Mouse (Mus musculus) thymus, adult 2 months (tissue): Measurements from ENCODE around the gene Lbx2.

ENCODE experiments used
- CTCF ChIP-seq: fragments of 200-500 bp; IDR thresholded peaks from 2 replicates; pipeline ENCODE4 v1.5.1; 2012; ENCODE audit warnings: mild to moderate bottlenecking, control low read depth, low read length, moderate library complexity, borderline replicate concordance; ENCODE audit not compliant: control insufficient read depth, poor library complexity, insufficient read depth; ENCODE audit errors: extremely low read depth
- POLR2A ChIP-seq: fragments of 200-500 bp; IDR thresholded peaks from 2 replicates; pipeline ENCODE4 v1.6.1; 2012; ENCODE audit warnings: mild to moderate bottlenecking, low read length, control low read depth, moderate library complexity; ENCODE audit not compliant: control insufficient read depth, poor library complexity, insufficient read depth; ENCODE audit errors: extremely low read depth

- TF ChIP-seq CTCF (peak; percentile 90), POLR2A (no peak)
Observed at GRCm38 (mm10) chr6:83107566-83108400, 21.6 kb downstream of the Lbx2 start.
